Mouse (Mus musculus): ENCODE data around the gene Frmd4a. TPM values are rescaled to one million over a fixed set of nuclear protein-coding genes. Genes with fewer than 3 reads are reported as not detected.

The Frmd4a gene
- 17.7 and 18.5 TPM in 2 replicates for polyA plus RNA-seq (2014; fragmentation: Nextera tagmentation; extraction: Ambion mirVana)

DNA sequence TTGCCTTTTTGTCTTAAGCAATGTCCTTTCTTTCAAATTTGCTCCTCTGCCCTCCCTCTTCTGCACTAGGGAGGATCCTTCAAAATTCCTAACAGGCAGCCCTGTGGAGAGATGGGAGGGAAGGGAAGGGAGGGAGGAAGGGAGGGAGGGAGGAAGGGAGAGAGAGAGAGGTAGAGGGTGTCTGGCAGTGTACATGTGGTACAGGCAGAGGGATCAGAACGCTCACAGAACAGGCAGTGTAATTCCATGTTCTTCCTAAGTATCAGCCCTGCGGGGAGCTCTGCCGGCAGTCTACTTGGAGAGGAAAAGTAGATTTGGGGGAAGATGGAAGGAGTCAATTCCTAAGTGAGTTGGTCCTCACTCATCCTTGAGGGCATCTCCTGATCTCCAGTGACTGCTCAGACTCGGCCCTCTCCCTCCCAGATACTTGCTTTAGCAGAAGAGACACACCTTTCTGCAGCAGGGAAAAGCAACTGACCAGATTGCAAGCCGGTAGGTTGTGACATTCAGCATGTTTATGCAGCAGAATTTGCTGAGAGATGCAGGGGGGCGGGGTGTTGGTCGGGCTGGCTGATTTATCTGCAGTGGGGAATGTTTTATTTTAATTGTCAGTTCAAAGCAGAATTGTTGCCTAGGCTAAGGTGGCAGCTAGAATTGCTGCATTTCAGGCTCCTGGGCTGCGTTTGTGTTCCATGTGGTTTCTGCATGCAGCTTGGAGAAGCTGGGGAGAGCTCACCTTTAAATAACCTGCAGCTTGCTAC, at the start of gene Frmd4a:
Gene Frmd4a, plus strand, starts transcription at position 190 of the 761 bp plus-strand sequence.
- H3K9me3 ChIP-seq (ENCODE audit: control insufficient read depth, low read length): no peaks in the 10 kb centered on the region
- H3K4me3 ChIP-seq (ENCODE audit: control insufficient read depth in 1 of 2, insufficient read depth in 1 of 2, low read depth in 1 of 2, low read length in 2 of 2): no peak within 1 kb of the TSS
- H3K4me2 ChIP-seq (ENCODE audit: low read length): peak within 1 kb of the TSS; percentile 47
- no peak for ATAC-seq (ENCODE audit: insufficient number of reproducible peaks, insufficient read depth, low FRiP score, low read depth)
- no peaks in the 10 kb centered on the region for H3K27me3 ChIP-seq (ENCODE audit: control insufficient read depth, insufficient read depth, low read length)
- peaks cover 3 to 6% of the 10 kb centered on the region in 2 experiments; a peak in 2 of 4 replicates for H3K4me1 ChIP-seq (ENCODE audit: control insufficient read depth in 2 of 2, insufficient read depth in 2 of 2, low read length in 2 of 2)
- H3K9ac ChIP-seq (ENCODE audit: low read length): no peak within 1 kb of the TSS; the same call in 1 of the 2 replicates
- no peaks in the 10 kb centered on the region for H3K36me3 ChIP-seq (ENCODE audit: control insufficient read depth, insufficient read depth, low read length)
- WGBS: 43% methylated on average over 8 of the region's 8 CpGs
- no peak within 1 kb of the TSS for H3K27ac ChIP-seq (replicated peaks in 1 of 2; ENCODE audit: control insufficient read depth in 1 of 2, insufficient read depth in 1 of 2, low read depth in 2 of 2, low read length in 2 of 2)

DNA sequence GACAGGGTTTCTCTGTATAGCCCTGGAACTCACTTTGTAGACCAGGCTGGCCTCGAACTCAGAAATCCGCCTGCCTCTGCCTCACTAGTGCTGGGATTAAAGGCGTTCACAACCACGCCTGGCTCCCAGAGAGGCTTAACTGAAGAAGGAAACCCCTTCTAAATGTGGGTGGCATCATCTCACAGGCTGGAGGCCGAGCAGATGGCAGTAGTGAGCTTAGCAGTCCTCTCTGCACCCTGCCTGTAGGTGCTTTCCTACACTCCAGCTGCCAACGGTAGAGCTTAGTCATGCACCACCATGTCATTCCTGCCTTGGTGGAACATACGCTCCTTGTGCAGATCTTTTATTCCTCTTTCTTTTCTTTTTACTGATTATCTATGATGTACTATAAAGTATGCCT, 28.6 kb upstream of the Frmd4a start:
- Histone ChIP-seq H3K36me3 (ENCODE audit: control insufficient read depth, insufficient read depth, low read length) (no peaks in the 10 kb centered on the region), H3K4me1 (ENCODE audit: control insufficient read depth in 2 of 2, insufficient read depth in 2 of 2, low read length in 2 of 2) (no peaks in the 10 kb centered on the region), H3K4me2 (ENCODE audit: low read length) (no peak overlapping the region), H3K4me3 (ENCODE audit: control insufficient read depth in 1 of 2, insufficient read depth in 1 of 2, low read depth in 1 of 2, low read length in 2 of 2) (no peak overlapping the region), H3K9me3 (ENCODE audit: control insufficient read depth, low read length) (no peaks in the 10 kb centered on the region), H3K27ac (replicated peaks in 1 of 2; ENCODE audit: control insufficient read depth in 1 of 2, insufficient read depth in 1 of 2, low read depth in 2 of 2, low read length in 2 of 2) (no peak overlapping the region), H3K9ac (ENCODE audit: low read length) (no peak overlapping the region), H3K27me3 (ENCODE audit: control insufficient read depth, insufficient read depth, low read length) (no peaks in the 10 kb centered on the region)
- 76% methylated on average over 7 of the region's 7 CpGs for WGBS
- no peak for ATAC-seq (ENCODE audit: insufficient number of reproducible peaks, insufficient read depth, low FRiP score, low read depth)

DNA sequence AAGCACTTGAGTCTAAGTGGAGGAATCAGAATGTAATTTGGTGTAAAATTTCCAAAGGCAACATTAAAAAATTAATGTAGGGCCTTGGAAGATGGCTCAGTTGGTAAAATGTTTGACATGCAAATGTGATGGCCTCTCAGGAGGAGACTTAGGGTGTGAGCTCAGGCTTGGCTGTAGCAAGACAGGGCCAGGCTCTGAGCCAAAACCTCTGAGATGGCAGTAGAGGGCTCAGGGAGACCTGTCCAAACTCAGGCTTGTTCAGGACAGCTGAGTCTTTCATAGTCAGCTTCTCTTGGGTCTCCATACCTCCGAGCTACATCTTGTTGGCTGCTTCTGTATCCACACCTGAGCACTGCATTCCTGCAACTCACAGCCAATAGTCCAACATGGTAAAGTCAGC, 27.1 kb upstream of the Frmd4a start:
- Histone ChIP-seq H3K9ac (ENCODE audit: low read length) (no peak overlapping the region), H3K4me2 (ENCODE audit: low read length) (no peak overlapping the region), H3K27me3 (ENCODE audit: control insufficient read depth, insufficient read depth, low read length) (no peaks in the 10 kb centered on the region), H3K36me3 (ENCODE audit: control insufficient read depth, insufficient read depth, low read length) (no peaks in the 10 kb centered on the region), H3K27ac (replicated peaks in 1 of 2; ENCODE audit: control insufficient read depth in 1 of 2, insufficient read depth in 1 of 2, low read depth in 2 of 2, low read length in 2 of 2) (no peak overlapping the region), H3K4me1 (ENCODE audit: control insufficient read depth in 2 of 2, insufficient read depth in 2 of 2, low read length in 2 of 2) (no peaks in the 10 kb centered on the region), H3K4me3 (ENCODE audit: control insufficient read depth in 1 of 2, insufficient read depth in 1 of 2, low read depth in 1 of 2, low read length in 2 of 2) (no peak overlapping the region), H3K9me3 (ENCODE audit: control insufficient read depth, low read length) (no peaks in the 10 kb centered on the region; the same call in 1 of the 2 replicates)
- no peak for ATAC-seq (ENCODE audit: insufficient number of reproducible peaks, insufficient read depth, low FRiP score, low read depth)
- 79% methylated on average over 1 of the region's 1 CpGs for WGBS

DNA sequence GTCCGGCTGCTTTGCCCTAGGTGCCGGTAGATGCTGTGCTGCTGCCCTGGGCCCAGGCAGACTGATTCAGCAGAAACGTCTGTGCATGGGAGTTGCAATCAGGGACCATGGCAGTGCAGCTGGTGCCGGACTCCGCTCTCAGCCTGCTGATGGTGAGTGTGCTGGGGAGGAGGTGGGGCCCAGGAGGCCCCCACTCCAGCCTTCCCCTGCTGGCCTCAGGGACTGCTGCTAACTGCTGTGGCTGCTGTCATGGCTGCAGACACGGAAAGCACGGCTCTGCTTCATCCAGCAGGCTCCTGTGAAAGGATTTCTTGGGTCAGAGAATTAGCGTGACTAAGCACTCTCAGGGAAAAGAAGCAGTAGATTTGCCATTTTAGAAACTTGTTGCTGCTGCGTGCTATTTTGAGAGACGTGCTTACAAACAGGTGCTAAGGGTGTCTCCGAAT, 937 bp downstream of the Frmd4a start:
- ATAC-seq (ENCODE audit: insufficient number of reproducible peaks, insufficient read depth, low FRiP score, low read depth): no peak
- Histone ChIP-seq H3K4me3 (ENCODE audit: control insufficient read depth in 1 of 2, insufficient read depth in 1 of 2, low read depth in 1 of 2, low read length in 2 of 2) (no peak overlapping the region), H3K27me3 (ENCODE audit: control insufficient read depth, insufficient read depth, low read length) (no peaks in the 10 kb centered on the region), H3K27ac (replicated peaks in 1 of 2; ENCODE audit: control insufficient read depth in 1 of 2, insufficient read depth in 1 of 2, low read depth in 2 of 2, low read length in 2 of 2) (no peak overlapping the region), H3K9me3 (ENCODE audit: control insufficient read depth, low read length) (no peaks in the 10 kb centered on the region), H3K36me3 (ENCODE audit: control insufficient read depth, insufficient read depth, low read length) (no peaks in the 10 kb centered on the region), H3K4me1 (ENCODE audit: control insufficient read depth in 2 of 2, insufficient read depth in 2 of 2, low read length in 2 of 2) (peaks cover 3 to 6% of the 10 kb centered on the region in 2 experiments; a peak in 2 of 4 replicates), H3K9ac (ENCODE audit: low read length) (no peak overlapping the region; the same call in 1 of the 2 replicates), H3K4me2 (ENCODE audit: low read length) (peak overlapping the region; percentile 47)
- 37% methylated on average over 11 of the region's 11 CpGs for WGBS

DNA sequence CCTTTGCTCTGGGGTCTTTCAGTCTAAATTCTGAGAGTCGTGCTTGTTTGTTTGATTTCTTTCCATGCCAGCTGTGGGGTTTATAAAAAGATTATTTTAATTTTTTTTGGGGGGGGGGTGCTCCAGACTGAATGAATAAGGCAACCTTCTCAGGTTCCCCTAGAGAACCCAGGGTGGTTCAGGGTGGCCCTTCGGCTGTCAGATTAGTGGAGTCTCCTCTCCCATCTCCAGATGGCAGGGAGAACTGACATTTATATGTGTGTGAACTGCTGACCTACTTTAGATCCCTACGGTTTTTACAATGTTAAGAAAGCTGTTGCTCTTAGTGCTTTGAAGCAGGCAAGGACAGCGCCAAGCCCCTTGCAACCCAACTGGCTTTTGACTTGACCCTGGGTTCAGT, 1.4 kb downstream of the Frmd4a start:
- Histone ChIP-seq H3K36me3 (ENCODE audit: control insufficient read depth, insufficient read depth, low read length) (no peaks in the 10 kb centered on the region), H3K9me3 (ENCODE audit: control insufficient read depth, low read length) (no peaks in the 10 kb centered on the region), H3K27ac (replicated peaks in 1 of 2; ENCODE audit: control insufficient read depth in 1 of 2, insufficient read depth in 1 of 2, low read depth in 2 of 2, low read length in 2 of 2) (no peak overlapping the region), H3K27me3 (ENCODE audit: control insufficient read depth, insufficient read depth, low read length) (no peaks in the 10 kb centered on the region), H3K4me2 (ENCODE audit: low read length) (peak overlapping the region; percentile 47), H3K4me3 (ENCODE audit: control insufficient read depth in 1 of 2, insufficient read depth in 1 of 2, low read depth in 1 of 2, low read length in 2 of 2) (no peak overlapping the region), H3K9ac (ENCODE audit: low read length) (no peak overlapping the region), H3K4me1 (ENCODE audit: control insufficient read depth in 2 of 2, insufficient read depth in 2 of 2, low read length in 2 of 2) (peaks cover 3 to 6% of the 10 kb centered on the region in 2 experiments; a peak in 2 of 4 replicates)
- no peak for ATAC-seq (ENCODE audit: insufficient number of reproducible peaks, insufficient read depth, low FRiP score, low read depth)
- WGBS: 75% methylated on average over 4 of the region's 4 CpGs

DNA sequence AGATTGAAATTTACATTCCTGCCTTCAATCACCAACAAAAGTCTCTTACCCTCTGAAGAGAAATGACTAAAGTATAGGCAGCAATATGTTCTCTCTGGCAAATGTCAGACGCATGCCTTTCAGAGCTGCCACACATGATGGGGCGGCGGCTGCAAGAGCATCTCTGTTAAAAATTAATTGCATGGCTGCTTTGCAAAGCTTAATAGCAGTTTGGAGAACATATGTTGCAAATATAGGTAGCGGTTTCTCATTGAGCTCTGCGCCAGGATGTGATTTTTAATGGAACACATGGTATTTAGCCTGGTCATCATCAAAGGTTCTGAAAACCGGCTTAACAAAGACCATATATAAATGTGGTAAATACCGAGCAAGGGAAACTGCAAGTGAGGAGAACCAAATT, 7.4 kb downstream of the Frmd4a start:
- Histone ChIP-seq H3K27ac (replicated peaks in 1 of 2; ENCODE audit: control insufficient read depth in 1 of 2, insufficient read depth in 1 of 2, low read depth in 2 of 2, low read length in 2 of 2) (no peak overlapping the region), H3K4me2 (ENCODE audit: low read length) (no peak overlapping the region)

DNA sequence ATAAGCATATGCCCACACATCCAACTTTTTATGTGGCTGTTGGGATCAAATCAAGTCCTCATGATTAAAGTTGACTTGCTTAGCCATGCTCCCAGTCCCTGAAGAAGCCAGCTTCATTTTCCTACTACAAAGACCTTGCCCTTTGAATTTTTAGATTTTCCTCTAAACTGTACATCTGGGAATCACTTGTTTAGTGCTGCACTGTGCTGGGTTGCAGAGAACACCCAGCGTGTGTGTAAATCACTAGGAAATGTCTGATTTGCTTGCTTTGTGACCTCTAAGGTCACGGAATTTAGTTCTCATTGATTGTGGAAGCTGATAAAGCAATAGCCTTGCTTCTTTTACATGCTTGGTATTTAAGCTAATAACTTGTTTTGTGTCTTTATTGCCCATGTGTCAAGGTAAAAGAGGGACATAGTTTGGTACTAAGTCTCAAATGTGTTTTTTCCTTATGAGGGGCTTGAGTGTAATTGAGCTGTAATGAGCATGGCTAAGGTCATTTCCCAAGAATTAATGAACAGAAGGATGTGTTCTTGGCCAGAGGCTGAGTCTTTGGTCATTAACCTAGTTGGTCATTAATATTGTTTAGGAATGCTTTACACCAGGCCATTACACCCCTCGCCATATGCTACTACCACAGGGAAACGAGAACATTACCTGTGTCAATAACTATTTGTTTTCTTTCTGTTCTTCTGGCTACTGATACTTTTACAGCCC, 11.7 kb downstream of the Frmd4a start:
- H3K27ac ChIP-seq (replicated peaks in 1 of 2; ENCODE audit: control insufficient read depth in 1 of 2, insufficient read depth in 1 of 2, low read depth in 2 of 2, low read length in 2 of 2): no peak overlapping the region
- no peaks in the 10 kb centered on the region for H3K4me1 ChIP-seq (ENCODE audit: control insufficient read depth in 2 of 2, insufficient read depth in 2 of 2, low read length in 2 of 2)
- H3K9ac ChIP-seq (ENCODE audit: low read length): no peak overlapping the region
- no peaks in the 10 kb centered on the region for H3K36me3 ChIP-seq (ENCODE audit: control insufficient read depth, insufficient read depth, low read length)
- H3K4me2 ChIP-seq (ENCODE audit: low read length): no peak overlapping the region
- no peak for ATAC-seq (ENCODE audit: insufficient number of reproducible peaks, insufficient read depth, low FRiP score, low read depth)
- 83% methylated on average over 4 of the region's 4 CpGs for WGBS
- H3K4me3 ChIP-seq (ENCODE audit: control insufficient read depth in 1 of 2, insufficient read depth in 1 of 2, low read depth in 1 of 2, low read length in 2 of 2): no peak overlapping the region
- H3K9me3 ChIP-seq (ENCODE audit: control insufficient read depth, low read length): no peaks in the 10 kb centered on the region
- H3K27me3 ChIP-seq (ENCODE audit: control insufficient read depth, insufficient read depth, low read length): no peaks in the 10 kb centered on the region

More for the DNA sequence above, 7.4 kb downstream of the Frmd4a start:
- H3K9ac ChIP-seq (ENCODE audit: low read length): no peak overlapping the region
- H3K9me3 ChIP-seq (ENCODE audit: control insufficient read depth, low read length): no peaks in the 10 kb centered on the region
- H3K4me3 ChIP-seq (ENCODE audit: control insufficient read depth in 1 of 2, insufficient read depth in 1 of 2, low read depth in 1 of 2, low read length in 2 of 2): no peak overlapping the region
- H3K4me1 ChIP-seq (ENCODE audit: control insufficient read depth in 2 of 2, insufficient read depth in 2 of 2, low read length in 2 of 2): no peaks in the 10 kb centered on the region
- no peaks in the 10 kb centered on the region for H3K27me3 ChIP-seq (ENCODE audit: control insufficient read depth, insufficient read depth, low read length)
- no peak for ATAC-seq (ENCODE audit: insufficient number of reproducible peaks, insufficient read depth, low FRiP score, low read depth)
- H3K36me3 ChIP-seq (ENCODE audit: control insufficient read depth, insufficient read depth, low read length): no peaks in the 10 kb centered on the region
- WGBS: 86% methylated on average over 7 of the region's 7 CpGs
